Mouse (Mus musculus) kidney, adult 9 months (tissue): ENCODE measurements around the gene Kif3b.

ENCODE experiments used
- DNase-seq: peaks from one replicate; pipeline ENCODE4 v3.0.0; 2022

Gene Kif3b

GRCm38 (mm10) chr2:153298863-153299262 is 7.7 kb downstream of the Kif3b start:
- DNase-seq: peak; percentile 27

- no peak for DNase-seq
Observed at GRCm38 (mm10) chr2:153301123-153301522, 9.9 kb downstream of the Kif3b start.

- peak; percentile 31 for DNase-seq
Observed at GRCm38 (mm10) chr2:153305240-153305639, 14.0 kb downstream of the Kif3b start.

GRCm38 (mm10) chr2:153308586-153308985 is 17.4 kb downstream of the Kif3b start:
- no peak for DNase-seq

- DNase-seq: no peak
Observed at GRCm38 (mm10) chr2:153309106-153309505, 17.9 kb downstream of the Kif3b start.

GRCm38 (mm10) chr2:153310228-153310627 is 19.0 kb downstream of the Kif3b start:
- no peak for DNase-seq

- no peak for DNase-seq
Observed at GRCm38 (mm10) chr2:153312884-153313283, 21.7 kb downstream of the Kif3b start.

GRCm38 (mm10) chr2:153318408-153318807 is 27.2 kb downstream of the Kif3b start:
- no peak for DNase-seq

GRCm38 (mm10) chr2:153319036-153319643 is 27.9 kb downstream of the Kif3b start:
- no peak for DNase-seq

GRCm38 (mm10) chr2:153325706-153326376 is 34.6 kb downstream of the Kif3b start:
- no peak for DNase-seq

- DNase-seq: no peak
Observed at GRCm38 (mm10) chr2:153332271-153332670, 41.1 kb downstream of the Kif3b start.

- no peak for DNase-seq
Observed at GRCm38 (mm10) chr2:153332981-153333380, 41.8 kb downstream of the Kif3b start.

GRCm38 (mm10) chr2:153333822-153334232 is 42.6 kb downstream of the Kif3b start:
- peak; percentile 64 for DNase-seq

- DNase-seq: no peak
Observed at GRCm38 (mm10) chr2:153334281-153334680, 43.1 kb downstream of the Kif3b start.

GRCm38 (mm10) chr2:153336117-153336516 is 44.9 kb downstream of the Kif3b start:
- no peak for DNase-seq

GRCm38 (mm10) chr2:153338361-153339350 is 47.4 kb downstream of the Kif3b start:
- DNase-seq: no peak

GRCm38 (mm10) chr2:153342166-153342565 is 51.0 kb downstream of the Kif3b start:
- DNase-seq: no peak

- no peak for DNase-seq
Observed at GRCm38 (mm10) chr2:153342602-153343001, 51.4 kb downstream of the Kif3b start.

- no peak for DNase-seq
Observed at GRCm38 (mm10) chr2:153343191-153343590, 52.0 kb downstream of the Kif3b start.

- no peak for DNase-seq
Observed at GRCm38 (mm10) chr2:153345071-153345453, 53.8 kb downstream of the Kif3b start.

GRCm38 (mm10) chr2:153345454-153346220 is 54.4 kb downstream of the Kif3b start, which contains the start of gene Asxl1:
Asxl1 (plus strand) TSS chr2:153345829.
- DNase-seq: peak; percentile 98
